Mouse (Mus musculus) liver, adult 2 months (tissue): ENCODE measurements around the gene Zfp809. TPM values are rescaled to one million over a fixed set of nuclear protein-coding genes. Genes with fewer than 3 reads are reported as not detected.

ENCODE experiments used
- DNase-seq: peaks from one replicate; pipeline ENCODE4 v3.0.0-alpha.2; 2011; ENCODE audit warnings: low read depth, low spot score; ENCODE audit errors: extremely low read depth
- H3K27ac ChIP-seq: fragments of 200-500 bp; replicated peaks from 2 replicates; pipeline ENCODE4 v1.5.1; 2012; ENCODE audit warnings: low read depth, mild to moderate bottlenecking, control low read depth, inconsistent platforms, low read length; ENCODE audit not compliant: insufficient read depth
- H3K27me3 ChIP-seq: fragments of 200-500 bp; 2 replicates; pipeline ENCODE4 v1.6.1; 2012; ENCODE audit warnings: mild to moderate bottlenecking, moderate library complexity, low read length, inconsistent platforms; ENCODE audit not compliant: control insufficient read depth, insufficient read depth
- H3K36me3 ChIP-seq: fragments of 200-500 bp; 2 replicates; pipeline ENCODE4 v1.6.1; 2012; ENCODE audit warnings: low read length, inconsistent platforms; ENCODE audit not compliant: control insufficient read depth, insufficient read depth
- H3K4me1 ChIP-seq: fragments of 200-500 bp; 2 replicates; pipeline ENCODE4 v1.6.1; 2011; ENCODE audit warnings: low read length; ENCODE audit not compliant: control insufficient read depth, insufficient read depth
- H3K4me3 ChIP-seq: fragments of 200-500 bp; 2 replicates; pipeline ENCODE4 v1.5.1; 2011; ENCODE audit warnings: low read depth, mild to moderate bottlenecking, control low read depth, low read length, moderate library complexity; ENCODE audit not compliant: insufficient read depth
- H3K79me2 ChIP-seq: fragments of 200-500 bp; 2 replicates; pipeline ENCODE4 v1.6.1; 2012; ENCODE audit warnings: inconsistent platforms, mild to moderate bottlenecking, low read length, moderate library complexity; ENCODE audit not compliant: control insufficient read depth, insufficient read depth
- H3K9ac ChIP-seq: fragments of 200-500 bp; 2 replicates; pipeline ENCODE4 v1.6.1; 2012; ENCODE audit warnings: low read depth, mild to moderate bottlenecking, control low read depth, inconsistent platforms, low read length
- CTCF ChIP-seq: fragments of 200-500 bp; IDR thresholded peaks from 2 replicates; pipeline ENCODE4 v1.5.1; 2011; ENCODE audit warnings: low read depth, low read length, control low read depth
- POLR2A ChIP-seq: fragments of 200-500 bp; IDR thresholded peaks from 2 replicates; pipeline ENCODE4 v1.6.1; 2011; ENCODE audit warnings: low read length, control low read depth; ENCODE audit not compliant: insufficient read depth; ENCODE audit errors: extremely low read depth
- WGBS: fragments of 180-500 bp; shearing (Covaris S2); methylation state at CpG from one replicate; pipeline ENCODE4 v1.1.7; 2018; 5-methylcytosine and 5-hydroxymethylcytosine counted together
- polyA plus RNA-seq: library from polyadenylated mRNA; depleted of rRNA; stranded (reverse); fragments of >200 nt; gene quantifications from 2 replicates; pipeline ENCODE4 v1.2.3, GENCODE M21; 2012
- total RNA-seq: library from RNA; depleted of rRNA; stranded (reverse); fragments of >200 nt; gene quantifications from 2 replicates; pipeline ENCODE4 v1.2.3, GENCODE M21; 2014

The Zfp809 gene
- total and polyA plus RNA-seq, 2 experiments, result 12.8 to 18.6 TPM

GRCm38 (mm10) chr9:22256579-22256978 lies 31.1 kb downstream of the Zfp809 start:
- Histone ChIP-seq H3K27ac (no peak overlapping the region), H3K36me3 (no peaks in the 10 kb centered on the region; the same call in 1 of the 2 replicates), H3K4me1 (no peaks in the 10 kb centered on the region), H3K79me2 (no peaks in the 10 kb centered on the region), H3K4me3 (no peak overlapping the region), H3K9ac (no peak overlapping the region), H3K27me3 (no peaks in the 10 kb centered on the region)
- WGBS, result 88% methylated on average over 4 of the region's 4 CpGs
- no peak for TF ChIP-seq CTCF
- TF ChIP-seq POLR2A, result no peak
- DNase-seq, result no peak

- H3K4me3 ChIP-seq, result no peak overlapping the region; the same call in 1 of the 2 replicates
- no peaks in the 10 kb centered on the region for H3K4me1 ChIP-seq
- no peaks in the 10 kb centered on the region for H3K27me3 ChIP-seq
- WGBS, result 87% methylated on average over 8 of the region's 8 CpGs
- H3K36me3 ChIP-seq, result no peaks in the 10 kb centered on the region; the same call in 1 of the 2 replicates
- H3K9ac ChIP-seq, result no peak overlapping the region
- no peak for TF ChIP-seq POLR2A
- TF ChIP-seq CTCF, result no peak
- no peaks in the 10 kb centered on the region for H3K79me2 ChIP-seq
- H3K27ac ChIP-seq, result no peak overlapping the region
- no peak for DNase-seq
Observed at GRCm38 (mm10) chr9:22258784-22259183, 33.3 kb downstream of the Zfp809 start.

- no peak for TF ChIP-seq POLR2A
- TF ChIP-seq CTCF, result no peak
- no peak within 1 kb of the TSS for H3K27ac ChIP-seq
- no peaks in the 10 kb centered on the region for H3K4me1 ChIP-seq
- H3K9ac ChIP-seq, result peak within 1 kb of the TSS; percentile 56
- H3K4me3 ChIP-seq, result peak within 1 kb of the TSS; percentile 35
- no peaks in the 10 kb centered on the region for H3K79me2 ChIP-seq
- DNase-seq, result peak; percentile 65
- WGBS, result 2% methylated on average over 35 of the region's 35 CpGs
- H3K36me3 ChIP-seq, result no peaks in the 10 kb centered on the region
- H3K27me3 ChIP-seq, result no peaks in the 10 kb centered on the region
Observed at GRCm38 (mm10) chr9:22259184-22260091, 33.9 kb downstream of the Zfp809 start, which contains the start of gene Zfp599. Gene Zfp599, minus strand, starts transcription at chr9:22259895.

GRCm38 (mm10) chr9:22260092-22260422 lies 34.5 kb downstream of the Zfp809 start:
- TF ChIP-seq CTCF (no peak), POLR2A (no peak)
- H3K79me2 ChIP-seq, result no peaks in the 10 kb centered on the region
- no peak overlapping the region for H3K4me3 ChIP-seq

GRCm38 (mm10) chr9:22261594-22261993 lies 36.1 kb downstream of the Zfp809 start:
- Histone ChIP-seq H3K4me1 (no peaks in the 10 kb centered on the region), H3K9ac (no peak overlapping the region), H3K79me2 (no peaks in the 10 kb centered on the region), H3K4me3 (no peak overlapping the region), H3K36me3 (no peaks in the 10 kb centered on the region), H3K27me3 (no peaks in the 10 kb centered on the region), H3K27ac (no peak overlapping the region)
- WGBS, result 90% methylated on average over 1 of the region's 1 CpGs
- TF ChIP-seq POLR2A, result no peak
- no peak for TF ChIP-seq CTCF
- DNase-seq, result no peak

More at GRCm38 (mm10) chr9:22260092-22260422, 34.5 kb downstream of the Zfp809 start:
- no peak for DNase-seq
- Histone ChIP-seq H3K4me1 (no peaks in the 10 kb centered on the region), H3K9ac (no peak overlapping the region), H3K27ac (no peak overlapping the region), H3K27me3 (no peaks in the 10 kb centered on the region), H3K36me3 (no peaks in the 10 kb centered on the region)
- WGBS, result 33% methylated on average over 3 of the region's 3 CpGs

GRCm38 (mm10) chr9:22262611-22263010 lies 37.1 kb downstream of the Zfp809 start:
- TF ChIP-seq POLR2A (no peak), CTCF (no peak)

More at GRCm38 (mm10) chr9:22262611-22263010, 37.1 kb downstream of the Zfp809 start:
- Histone ChIP-seq H3K36me3 (no peaks in the 10 kb centered on the region), H3K4me3 (no peak overlapping the region), H3K4me1 (no peaks in the 10 kb centered on the region), H3K27ac (no peak overlapping the region), H3K27me3 (no peaks in the 10 kb centered on the region), H3K79me2 (no peaks in the 10 kb centered on the region), H3K9ac (no peak overlapping the region)
- WGBS, result 94% methylated on average over 10 of the region's 10 CpGs
- no peak for DNase-seq
